In genomic region chr11:51227104-51227503, GRCm38 (mm10) we compare ENCODE assay signal across 13 mouse cellular contexts. TPM values are rescaled to one million over a fixed set of nuclear protein-coding genes. Genes with fewer than 3 reads are reported as not detected.
DNase-seq lines count a peak whose midpoint lies in the region; ATAC-seq lines count a peak whose summit lies in the region.
"Had no signal": no experiment of that assay in that cellular context is flagged by ENCODE, and none has a peak within 500 bp of the region (broad histone marks: within the 10 kb centered on the region; RNA-seq: fewer than 3 reads in every experiment).

No protein-coding gene starts in this region.

- ATAC-seq in erythroblast, adult 5-6 weeks (replicated peaks; ENCODE audit: low FRiP score, poor library complexity, severe bottlenecking), result no peak
- ATAC-seq: midbrain, embryonic 15.5 days had no signal

- intact Hi-C loops in left cerebral cortex, postnatal 10 days (cut with DNase I), result no loop called here

- peak; percentile 49 for DNase-seq in testis, postnatal 10 days (ENCODE audit: low spot score)
- no peak for DNase-seq in testis, postnatal 14 days (ENCODE audit: low spot score)
- peak; percentile 47 to 77 for DNase-seq in layer of hippocampus, adult 18-20 months (ENCODE audit: low spot score in 2 of 2)
- peak; percentile 23 to 40 for DNase-seq in left cerebral cortex, postnatal 10 days (ENCODE audit: extremely low spot score in 1 of 2, low spot score in 2 of 2)
- no peak for DNase-seq in urinary bladder, postnatal 10 days (ENCODE audit: low spot score)
- no peak for DNase-seq in urinary bladder, postnatal 4 days (ENCODE audit: low spot score in 2 of 2)
- DNase-seq: heart, adult 2 months; kidney, adult 9 months; lung, adult 2 months; thymus, postnatal 14 days had no signal

RNA-seq across cellular contexts. Expression of gene Gm12569, which starts 6.8 kb away (rescaled TPM):
- total RNA-seq in layer of hippocampus, adult 18-20 months (2021), result not detected
- total RNA-seq in left cerebral cortex, postnatal 10 days (2021), result not detected
- not detected in 2 replicates for total RNA-seq in erythroblast, adult 5-6 weeks (2015; ENCODE audit: low replicate concordance)
- not detected in 2 replicates for total RNA-seq in erythroblast, adult 5-6 weeks (2017; ENCODE audit: low replicate concordance)
- total RNA-seq: heart, adult 2 months; neutrophil, adult 5-6 weeks had no signal

RNA-seq across cellular contexts. Expression of gene Clk4, which starts 34.4 kb away (rescaled TPM):
- total RNA-seq in layer of hippocampus, adult 18-20 months (2021), result 100 to 1,000 TPM; 120 to 127 TPM
- 10 to 100 TPM; 90.7 to 99.4 TPM for total RNA-seq in left cerebral cortex, postnatal 10 days (2021)
- total RNA-seq in erythroblast, adult 5-6 weeks (2015; ENCODE audit: low replicate concordance), result 117 and 126 TPM in 2 replicates
- total RNA-seq in erythroblast, adult 5-6 weeks (2017; ENCODE audit: low replicate concordance), result 186 and 226 TPM in 2 replicates

RNA-seq across cellular contexts. Expression of gene BC049762, which starts 35.7 kb away (rescaled TPM):
- total RNA-seq in layer of hippocampus, adult 18-20 months (2021), result not detected
- not detected for total RNA-seq in left cerebral cortex, postnatal 10 days (2021)
- total RNA-seq in erythroblast, adult 5-6 weeks (2015; ENCODE audit: low replicate concordance), result not detected in 2 replicates
- total RNA-seq in erythroblast, adult 5-6 weeks (2017; ENCODE audit: low replicate concordance), result not detected in 2 replicates
- total RNA-seq: neutrophil, adult 5-6 weeks had no signal

Comparison
In these comparisons a context has a peak if more than half of its experiments do, and no peak if none do; other contexts are left out.
1. DNase-seq: peak in testis, postnatal 10 days (single experiment), layer of hippocampus, adult 18-20 months (2 of 2) and left cerebral cortex, postnatal 10 days (2 of 2); none in testis, postnatal 14 days (single experiment), urinary bladder, postnatal 10 days (single experiment) and urinary bladder, postnatal 4 days (0 of 2).